Mouse (Mus musculus) urinary bladder, adult 18-20 months (tissue): ENCODE results near the gene Slc37a1.
"Not testable (repeated sequence)": the region's sequence is repeated elsewhere in the genome, so short reads cannot be mapped to it uniquely, and the experiment has no call there.

Experiments used
- DNase-seq, 2 experiments: peaks; one replicate each; pipeline ENCODE4 v3.0.0; 2022; ENCODE audit warnings: low spot score in 2 of 2, mixed read lengths in 2 of 2

Slc37a1 gene

GRCm38 (mm10) chr17:31268016-31268415, 18.6 kb upstream of the Slc37a1 start:
- no peak for DNase-seq

DNA sequence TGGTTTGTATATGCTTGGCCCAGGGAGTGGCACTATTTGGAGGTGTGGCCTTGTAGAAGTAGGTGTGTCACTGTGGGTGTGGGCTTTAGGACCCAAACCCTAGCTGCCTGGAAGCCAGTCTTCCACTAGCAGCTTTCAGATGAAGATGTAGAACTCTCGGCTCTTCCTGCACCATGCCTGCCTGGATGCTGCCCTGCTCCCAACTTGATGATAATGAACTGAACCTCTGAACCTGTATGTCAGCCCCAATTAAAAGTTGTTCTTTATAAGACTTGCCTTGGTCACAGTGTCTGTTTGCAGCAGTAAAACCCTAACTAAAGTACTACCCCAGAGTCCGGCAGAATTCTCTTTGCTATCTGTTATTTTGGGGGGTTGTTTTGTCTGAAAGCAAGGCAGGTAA, 16.8 kb upstream of the Slc37a1 start:
- no peak for DNase-seq

DNA sequence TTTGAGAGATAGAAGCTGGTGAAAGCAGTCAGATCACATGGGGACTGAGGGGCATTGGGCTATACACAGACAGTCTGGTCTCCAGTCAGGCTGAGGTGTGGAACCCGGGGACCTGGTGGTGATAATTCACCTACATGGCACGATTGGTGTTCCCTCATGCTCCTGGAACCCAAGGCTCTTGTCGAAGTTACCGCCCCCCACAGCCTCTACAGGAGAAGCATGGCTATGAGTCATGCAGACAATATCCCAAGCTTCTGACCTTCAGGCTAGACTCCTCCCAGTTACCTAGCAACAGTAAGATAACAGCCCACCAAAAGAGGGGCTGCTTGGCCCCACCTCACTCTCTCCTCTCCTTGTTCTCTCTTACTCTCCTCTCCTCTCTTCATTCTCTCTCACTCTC, 16.3 kb upstream of the Slc37a1 start:
- no peak for DNase-seq

- DNase-seq: not testable (repeated sequence)
These were observed 15.9 kb upstream of the Slc37a1 start for GRCm38 (mm10) chr17:31270736-31271135.

DNA sequence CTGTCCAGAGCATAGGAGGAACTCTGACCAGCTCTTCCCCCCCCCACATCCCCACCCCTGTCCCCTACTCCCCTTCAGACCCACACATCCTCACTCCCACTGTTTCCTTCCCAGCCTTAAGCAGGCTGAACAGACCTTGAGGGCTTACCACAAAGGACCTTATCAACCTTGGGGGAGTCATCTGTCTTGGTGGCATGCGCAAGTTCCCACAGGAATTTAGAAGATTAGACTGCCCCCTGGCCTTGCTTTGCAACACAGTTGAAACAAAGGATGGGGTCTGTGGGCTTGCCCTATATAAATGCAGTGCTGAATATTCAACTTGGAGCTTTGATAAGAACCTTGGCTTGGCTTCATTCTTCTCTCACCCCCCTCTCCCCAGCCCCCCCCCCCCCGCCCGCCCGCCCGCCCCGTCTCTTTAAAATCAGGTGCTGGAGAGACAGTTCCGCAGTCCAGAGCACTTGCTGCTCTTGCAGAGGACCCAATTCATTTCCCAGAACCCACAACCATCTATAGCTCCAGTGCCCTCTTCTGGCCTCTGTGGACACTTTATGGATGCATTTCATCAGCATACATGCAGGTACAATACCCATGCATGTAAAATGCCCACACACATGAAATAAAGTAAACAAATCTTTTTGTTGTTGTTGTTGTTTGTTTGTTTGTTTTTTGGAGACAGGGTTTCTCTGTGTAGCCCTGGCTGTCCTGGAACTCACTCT, 15.3 kb upstream of the Slc37a1 start:
- DNase-seq: no peak

DNA sequence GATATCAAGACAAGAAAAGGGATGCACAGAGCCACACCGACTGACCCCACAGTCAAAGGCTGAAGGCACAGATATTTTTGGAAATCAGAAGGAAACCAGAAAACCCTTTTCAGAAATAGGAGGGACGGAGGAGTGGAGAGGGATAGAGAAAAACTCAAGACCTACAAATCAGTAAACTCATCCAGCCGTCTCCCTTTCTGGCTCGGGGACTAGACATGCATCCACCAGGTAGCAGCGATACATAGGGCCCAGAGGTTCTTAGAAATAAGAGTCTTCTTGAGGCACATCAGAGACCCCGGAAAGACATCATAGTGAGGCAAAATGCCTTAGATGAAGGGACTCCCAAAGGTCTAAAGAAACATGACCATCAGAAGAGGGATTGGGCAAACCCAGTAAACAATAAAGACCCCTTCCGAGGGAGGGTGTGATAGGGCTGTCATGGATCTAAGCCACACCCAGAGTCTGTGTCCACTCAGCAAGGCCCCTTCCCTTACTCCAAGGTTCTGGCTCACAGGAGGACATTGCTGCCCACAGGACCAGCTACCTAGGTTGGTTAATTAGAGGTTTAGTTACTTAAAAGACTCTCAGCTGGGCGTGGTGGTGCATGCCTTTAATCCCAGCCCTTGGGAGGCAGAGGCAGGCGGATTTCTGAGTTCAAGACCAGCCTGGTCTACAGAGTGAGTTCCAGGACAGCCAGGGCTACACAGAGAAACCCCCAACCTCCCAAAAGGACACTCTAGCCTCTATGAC, 14.0 kb upstream of the Slc37a1 start:
- DNase-seq: no peak

- DNase-seq: no peak
These were observed 13.0 kb upstream of the Slc37a1 start for GRCm38 (mm10) chr17:31273631-31274030.

DNA sequence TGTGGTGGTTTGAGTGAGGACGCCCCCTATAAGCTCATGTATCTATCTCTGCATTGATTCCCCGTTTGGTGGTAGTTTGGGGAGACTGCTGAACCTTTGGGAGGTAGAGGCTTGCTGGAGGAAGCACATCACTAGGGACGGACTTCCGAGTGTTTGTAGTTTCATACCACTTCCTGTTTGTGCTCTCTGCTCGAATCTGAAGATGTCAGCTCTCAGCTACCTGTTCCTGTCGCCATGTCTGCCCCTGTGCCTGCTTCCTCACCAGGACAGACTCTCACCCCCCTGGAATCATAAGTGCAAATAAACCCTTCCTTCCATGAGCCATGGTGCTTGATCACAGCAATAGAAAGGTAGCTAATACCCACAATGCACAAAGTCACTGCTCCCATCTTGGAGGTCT, 11.4 kb upstream of the Slc37a1 start:
- DNase-seq: no peak

GRCm38 (mm10) chr17:31276207-31276921, 10.2 kb upstream of the Slc37a1 start:
- no peak for DNase-seq

GRCm38 (mm10) chr17:31276922-31277918, 9.4 kb upstream of the Slc37a1 start, which contains the start of gene Rsph1:
Gene Rsph1, minus strand, starts transcription at chr17:31277383.
- peak; percentile 99 to 100 for DNase-seq

- DNase-seq: no peak
These were observed 8.7 kb upstream of the Slc37a1 start for GRCm38 (mm10) chr17:31277931-31278330.

- DNase-seq: no peak
These were observed 7.1 kb upstream of the Slc37a1 start for GRCm38 (mm10) chr17:31279541-31279940.

- DNase-seq: no peak
These were observed 6.3 kb upstream of the Slc37a1 start for GRCm38 (mm10) chr17:31280269-31280668.

DNA sequence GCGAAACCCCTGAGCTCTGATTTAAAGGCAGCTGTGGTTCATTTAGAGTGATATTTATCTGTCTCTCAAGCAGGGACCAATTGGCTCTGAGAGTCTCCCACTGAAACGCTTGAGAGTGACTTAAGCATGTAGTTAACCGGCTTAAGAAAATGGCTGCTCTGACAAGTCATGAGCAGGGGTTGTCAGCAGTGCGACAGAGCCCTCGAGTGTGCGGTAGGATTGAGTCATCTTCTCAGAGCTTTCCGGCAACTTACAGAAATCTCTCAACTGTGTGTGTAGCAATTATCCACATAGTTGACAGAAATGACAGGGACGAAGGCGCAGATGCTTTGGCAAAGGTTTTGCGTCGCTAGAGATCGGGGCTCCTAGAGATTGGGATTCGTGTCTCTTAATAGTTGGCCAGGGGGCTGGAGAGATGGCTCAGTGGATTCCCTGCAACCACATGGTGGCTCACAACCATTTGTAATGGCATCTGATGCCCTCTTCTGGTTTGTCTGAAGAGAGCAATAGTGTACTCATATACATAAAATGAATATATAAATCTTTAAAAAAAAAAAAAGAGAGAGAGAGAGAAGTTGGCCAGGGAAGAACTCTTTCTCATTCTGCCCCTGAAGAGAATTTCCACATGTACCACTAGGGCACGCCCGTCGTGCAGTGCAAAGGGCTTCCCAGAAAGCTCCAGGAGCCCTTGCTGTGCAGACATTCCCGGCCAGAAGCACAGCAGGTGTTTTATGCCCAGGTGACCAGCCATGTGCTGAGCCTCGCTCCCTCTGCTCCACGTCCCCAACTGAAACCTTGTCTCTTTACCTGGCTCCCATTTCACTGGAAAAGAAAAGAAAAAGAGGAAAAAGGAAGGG, 4.5 kb upstream of the Slc37a1 start:
- no peak for DNase-seq

GRCm38 (mm10) chr17:31282687-31283053, 3.9 kb upstream of the Slc37a1 start:
- DNase-seq: no peak

GRCm38 (mm10) chr17:31285867-31286266, 725 bp upstream of the Slc37a1 start:
- DNase-seq: no peak

- no peak for DNase-seq
These were observed 624 bp downstream of the Slc37a1 start for GRCm38 (mm10) chr17:31287216-31287615.

GRCm38 (mm10) chr17:31288999-31289726, 2.6 kb downstream of the Slc37a1 start:
- DNase-seq: no peak

GRCm38 (mm10) chr17:31290311-31290710, 3.7 kb downstream of the Slc37a1 start:
- DNase-seq: no peak

DNA sequence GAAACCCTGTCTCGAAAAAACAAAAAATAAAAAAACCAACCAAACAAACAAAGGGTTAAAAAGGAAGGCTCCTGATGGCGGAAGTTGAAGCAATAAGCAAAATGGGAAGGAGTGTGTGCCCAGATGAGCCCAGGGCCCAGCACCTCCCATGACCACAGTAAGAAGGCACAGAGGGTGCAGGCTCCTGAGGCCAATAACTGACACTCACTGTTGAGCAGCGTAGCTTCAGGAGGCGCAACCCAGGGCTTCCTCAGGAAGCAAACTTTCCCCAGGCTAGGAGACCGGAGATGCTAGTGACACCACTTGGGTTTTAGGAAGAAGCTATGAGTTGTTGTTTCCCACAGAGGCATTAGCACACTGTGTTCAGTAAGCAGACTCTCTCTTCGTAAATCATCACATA, 4.3 kb downstream of the Slc37a1 start:
- DNase-seq: no peak
